Mouse (Mus musculus) ES-E14 (cell line): ENCODE measurements around the gene Trp53. TPM values are rescaled to one million over a fixed set of nuclear protein-coding genes. Genes with fewer than 3 reads are reported as not detected.

ENCODE experiments used
- DNase-seq: peaks from one replicate; pipeline ENCODE4 v3.0.0-alpha.2; 2013; ENCODE audit warnings: low read depth, low spot score
- H3K27ac ChIP-seq: 2 replicates; pipeline ENCODE4 v1.5.1; 2012; ENCODE audit warnings: low read depth, mild to moderate bottlenecking, low read length, moderate library complexity, mixed read lengths; ENCODE audit not compliant: poor library complexity, insufficient read depth, severe bottlenecking
- H3K36me3 ChIP-seq: 2 replicates; pipeline ENCODE4 v1.6.1; 2012; ENCODE audit warnings: mild to moderate bottlenecking, low read length, moderate library complexity, mixed read lengths; ENCODE audit not compliant: control insufficient read depth, poor library complexity, insufficient read depth, severe bottlenecking
- H3K4me1 ChIP-seq, 2 experiments: fragments of 150-350 bp in 1 of 2; sonication (generic) in 1 of 2; 2 replicates each; pipeline ENCODE4 v1.6.1; 2012; ENCODE audit warnings: low read length in 2 of 2, mild to moderate bottlenecking in 1 of 2, mixed read lengths in 1 of 2; ENCODE audit not compliant: control insufficient read depth in 2 of 2, insufficient read depth in 2 of 2, poor library complexity in 1 of 2
- H3K4me3 ChIP-seq, 2 experiments: fragments of 150-350 bp in 1 of 2; sonication (generic) in 1 of 2; 2 replicates each; pipeline ENCODE4 v1.5.1; 2012; ENCODE audit warnings: low read length in 2 of 2, low read depth in 1 of 2, mild to moderate bottlenecking in 1 of 2, mixed read lengths in 1 of 2; ENCODE audit not compliant: insufficient read depth in 1 of 2, poor library complexity in 1 of 2, severe bottlenecking in 1 of 2
- H3K9ac ChIP-seq: 2 replicates; pipeline ENCODE4 v1.6.1; 2012; ENCODE audit warnings: low read depth, mild to moderate bottlenecking, low read length, mixed read lengths; ENCODE audit not compliant: poor library complexity, insufficient read depth, severe bottlenecking
- H3K9me3 ChIP-seq: fragments of 150-350 bp; sonication (generic); 2 replicates; pipeline ENCODE4 v1.6.1; 2012; ENCODE audit warnings: low read depth, mild to moderate bottlenecking, low read length; ENCODE audit not compliant: control insufficient read depth, insufficient read depth
- CHD2 ChIP-seq: IDR thresholded peaks from 2 replicates; pipeline ENCODE4 v1.6.1; 2014; ENCODE audit warnings: mild to moderate bottlenecking, low read depth, low read length, inconsistent platforms
- HCFC1 ChIP-seq: IDR thresholded peaks from 2 replicates; pipeline ENCODE4 v1.6.1; 2012; ENCODE audit warnings: low read length, inconsistent platforms, borderline replicate concordance; ENCODE audit not compliant: insufficient read depth
- MAFK ChIP-seq: IDR thresholded peaks from 2 replicates; pipeline ENCODE4 v1.6.1; 2014; ENCODE audit warnings: mild to moderate bottlenecking, low read depth, low read length, inconsistent platforms; ENCODE audit not compliant: insufficient read depth
- ZC3H11A ChIP-seq: IDR thresholded peaks from 2 replicates; pipeline ENCODE4 v1.6.1; 2012; ENCODE audit warnings: low read depth, mild to moderate bottlenecking, inconsistent platforms, low read length, borderline replicate concordance
- ZNF384 ChIP-seq: IDR thresholded peaks from 2 replicates; pipeline ENCODE4 v1.6.1; 2012; ENCODE audit warnings: low read depth, low read length, inconsistent platforms
- in situ Hi-C, 2 experiments: fragments of 600-800 bp; cut with MboI; formaldehyde crosslinking; loops; one replicate each; pipeline ENCODE4 v1.15.1; 2025; ENCODE audit warnings: low sequenced_read_pairs in 2 of 2, inconsistent platforms in 1 of 2; ENCODE audit not compliant: unreplicated experiment in 2 of 2
- total RNA-seq: library from RNA; depleted of rRNA; stranded (reverse); fragments of 300-350 nt; gene quantifications from 2 replicates; pipeline ENCODE4 v1.2.3, GENCODE M21; 2012

Gene Trp53
- total RNA-seq, 1 experiment = 105 TPM

- Histone ChIP-seq H3K9ac (peak within 1 kb of the TSS; percentile 69), H3K9me3 (no peaks in the 10 kb centered on the region), H3K27ac (peak within 1 kb of the TSS; percentile 27; the same call in 1 of the 2 replicates), H3K4me3 (peak within 1 kb of the TSS; percentile 61 to 64), H3K36me3 (peaks cover 21% of the 10 kb centered on the region), H3K4me1 (peaks cover 12 to 44% of the 10 kb centered on the region in 2 experiments; a peak in 3 of 4 replicates)
- DNase-seq = no peak
- no peak for TF ChIP-seq ZC3H11A
- TF ChIP-seq MAFK = no peak
- no peak for TF ChIP-seq CHD2
- TF ChIP-seq HCFC1 = no peak
- TF ChIP-seq ZNF384 = no peak
- in situ Hi-C loops = no loop called here
These were observed 20.1 kb upstream of the Trp53 start, which contains the start of gene Efnb3 for GRCm38 (mm10) chr11:69559851-69560765. Efnb3 (minus strand) TSS chr11:69560205.

DNA sequence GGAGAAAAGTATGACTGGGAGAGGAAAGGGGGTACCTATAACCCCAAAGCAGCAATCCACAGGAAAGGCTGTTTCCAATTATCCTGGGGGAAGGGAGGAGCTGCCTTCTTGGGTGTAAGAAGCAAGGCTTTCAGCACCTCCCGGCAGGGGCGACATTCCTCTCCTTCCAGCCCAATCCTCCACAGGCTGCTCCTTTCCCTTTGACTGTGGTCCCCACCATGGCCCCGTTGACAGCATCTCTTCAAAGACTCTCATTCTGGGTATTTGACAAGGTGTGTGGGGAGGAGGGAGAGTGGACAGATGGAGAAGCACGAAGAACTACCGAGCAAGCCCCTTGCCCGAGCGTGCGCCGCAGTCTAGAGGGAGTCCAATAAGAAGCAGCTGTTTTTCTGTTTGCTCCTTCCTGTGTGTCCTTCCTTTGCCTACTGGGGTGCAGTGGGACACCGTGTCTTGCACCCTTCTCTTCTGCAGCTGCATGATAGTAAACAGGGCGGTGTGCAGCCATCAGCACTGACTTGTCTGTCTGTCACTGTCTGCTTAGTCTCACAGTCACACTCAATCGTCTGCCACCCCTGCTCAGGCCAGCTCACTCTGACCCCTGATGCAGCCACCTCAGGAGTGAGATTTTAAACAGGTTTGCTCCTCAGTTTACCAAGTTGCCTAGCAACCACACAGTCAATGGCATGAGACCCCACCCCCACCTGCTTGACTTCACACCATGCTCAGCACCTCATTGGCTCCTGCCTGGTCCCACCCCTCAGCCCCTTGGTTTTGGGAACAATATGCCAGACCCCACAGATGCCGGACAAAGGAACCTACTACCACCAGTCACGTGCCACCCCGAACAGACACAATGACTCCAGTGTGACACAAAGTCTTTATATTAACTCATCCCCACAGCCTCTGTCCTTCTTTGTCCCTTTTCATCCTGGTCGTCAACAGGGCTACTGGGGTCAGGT, 19.0 kb upstream of the Trp53 start:
- TF ChIP-seq ZNF384 = no peak
- no peak for TF ChIP-seq HCFC1
- no peak; the same call in 1 of the 2 replicates for TF ChIP-seq CHD2
- no peak for TF ChIP-seq ZC3H11A
- no peak for TF ChIP-seq MAFK
- peak overlapping the region; percentile 27; the same call in 1 of the 2 replicates for H3K27ac ChIP-seq
- in situ Hi-C loops = no loop called here
- H3K9me3 ChIP-seq = no peaks in the 10 kb centered on the region
- H3K36me3 ChIP-seq = peaks cover 22% of the 10 kb centered on the region
- peaks cover 16 to 48% of the 10 kb centered on the region in 2 experiments; a peak in 3 of 4 replicates for H3K4me1 ChIP-seq
- 0 out of 4 replicates have a peak overlapping the region, but pooled peaks of 1 of the 2 experiments have one; percentile 61 for H3K4me3 ChIP-seq
- no peak for DNase-seq
- H3K9ac ChIP-seq = no peak overlapping the region; the same call in 1 of the 2 replicates

GRCm38 (mm10) chr11:69563373-69563772, 16.8 kb upstream of the Trp53 start:
- Histone ChIP-seq H3K36me3 (peaks cover 26% of the 10 kb centered on the region), H3K4me3 (no peak overlapping the region), H3K4me1 (peaks cover 19 to 50% of the 10 kb centered on the region in 2 experiments), H3K27ac (no peak overlapping the region), H3K9ac (peak overlapping the region; percentile 30; the same call in 1 of the 2 replicates), H3K9me3 (no peaks in the 10 kb centered on the region)
- DNase-seq = no peak
- no peak for TF ChIP-seq CHD2
- no peak for TF ChIP-seq MAFK
- TF ChIP-seq ZNF384 = no peak
- no peak for TF ChIP-seq ZC3H11A
- no peak for TF ChIP-seq HCFC1
- in situ Hi-C loops = no loop called here

GRCm38 (mm10) chr11:69564391-69564790, 15.8 kb upstream of the Trp53 start:
- in situ Hi-C loops = no loop called here
- Histone ChIP-seq H3K9me3 (no peaks in the 10 kb centered on the region), H3K9ac (no peak overlapping the region), H3K4me3 (no peak overlapping the region), H3K36me3 (peaks cover 26% of the 10 kb centered on the region), H3K4me1 (peaks cover 19 to 43% of the 10 kb centered on the region in 2 experiments), H3K27ac (peak overlapping the region; percentile 70; the same call in 1 of the 2 replicates)
- no peak for TF ChIP-seq MAFK
- 0 out of 2 replicates have a peak, but pooled peaks have one; percentile 25 for TF ChIP-seq ZNF384
- DNase-seq = peak; percentile 85
